Mouse (Mus musculus) B cell, adult 67 days (primary cell): Measurements from ENCODE around the gene Vmn2r124. TPM values are rescaled to one million over a fixed set of nuclear protein-coding genes. Genes with fewer than 3 reads are reported as not detected.

Source experiments
- total RNA-seq, 2 experiments: library from RNA; stranded (reverse); gene quantifications; 4 replicates each; pipeline ENCODE4 v1.2.4; 2023

Vmn2r124 gene
- not detected for total RNA-seq

GRCm38 (mm10) chr17:18049124-18049523 is at the start of gene Vmn2r124:
Gene Vmn2r124, plus strand, starts transcription at chr17:18049424.

GRCm38 (mm10) chr17:18021433-18021832 is 27.8 kb upstream of the Vmn2r124 start, which contains the start of gene Fpr-rs4:
Gene Fpr-rs4, plus strand, starts transcription at chr17:18021733.

DNA sequence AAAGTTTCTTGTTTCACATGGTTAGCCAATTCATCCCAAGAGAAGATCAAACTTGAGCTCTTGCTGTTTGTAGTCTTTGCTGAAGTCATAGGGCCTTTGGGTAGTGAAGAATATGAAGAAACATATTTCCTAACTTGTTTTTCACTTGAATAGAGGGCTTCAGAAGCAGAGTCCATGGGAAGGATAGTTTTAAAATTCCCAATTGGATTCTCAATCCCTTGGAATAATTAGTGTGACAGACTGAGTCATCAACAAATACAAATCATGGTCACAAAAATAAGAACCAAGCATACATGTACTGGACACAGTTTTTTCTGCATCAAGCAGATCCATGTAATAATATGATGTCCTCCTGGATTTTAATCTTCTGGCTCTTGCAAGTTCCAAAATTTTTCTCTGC is 35.5 kb downstream of the Vmn2r124 start, which contains the start of gene Vmn2r91:
Gene Vmn2r91, plus strand, starts transcription at position 301 of the 400 bp plus-strand sequence.

Other genes starting within 250 kb of the Vmn2r124 start
- 1 to 10 TPM; 1.2 to 3.2 TPM for gene Spaca6, start 222.3 kb upstream of the Vmn2r124 start, total RNA-seq
- gene Has1, start 194.2 kb upstream of the Vmn2r124 start, total RNA-seq, result not detected
- not detected for gene Fpr1, start 165.5 kb upstream of the Vmn2r124 start, total RNA-seq
- gene Fpr2, start 161.6 kb upstream of the Vmn2r124 start, total RNA-seq, result not detected
- not detected for gene Fpr3, start 161.6 kb upstream of the Vmn2r124 start, total RNA-seq
- not detected for gene Fpr-rs4, start 27.7 kb upstream of the Vmn2r124 start, total RNA-seq
- gene Vmn2r91, start 35.6 kb downstream of the Vmn2r124 start, total RNA-seq, result not detected
- gene Vmn2r92, start 102.5 kb downstream of the Vmn2r124 start, total RNA-seq, result not detected
- gene Vmn2r94, start 228.3 kb downstream of the Vmn2r124 start, total RNA-seq, result not detected
- gene Vmn2r93, start 248.7 kb downstream of the Vmn2r124 start, total RNA-seq, result not detected